Mouse (Mus musculus) forebrain, embryonic 16.5 days (tissue): ENCODE measurements around the gene Lamtor3. TPM values are rescaled to one million over a fixed set of nuclear protein-coding genes. Genes with fewer than 3 reads are reported as not detected.
A peak's percentile ranks its signal among the peaks of the same experiment; 100 is the strongest.

ENCODE experiments used
- ATAC-seq: fragments of 200-750 bp; cut with Nextera tagmentation; 2 replicates; pipeline ENCODE4 v1.8.0; 2017; ENCODE audit warnings: mild to moderate bottlenecking, moderate library complexity
- H3K27ac ChIP-seq: fragments of 300-500 bp; sonication (generic); 2 replicates; pipeline ENCODE4 v1.5.1; 2014; ENCODE audit warnings: low read length, control low read depth
- H3K27me3 ChIP-seq: fragments of 300-500 bp; sonication (generic); replicated peaks from 2 replicates; pipeline ENCODE4 v1.6.1; 2014; ENCODE audit warnings: low read length; ENCODE audit not compliant: control insufficient read depth, insufficient read depth
- H3K36me3 ChIP-seq: fragments of 300-500 bp; sonication (generic); 2 replicates; pipeline ENCODE4 v1.6.1; 2014; ENCODE audit not compliant: control insufficient read depth, insufficient read depth
- H3K4me1 ChIP-seq: fragments of 300-500 bp; sonication (generic); replicated peaks from 2 replicates; pipeline ENCODE4 v1.6.1; 2014; ENCODE audit warnings: low read length; ENCODE audit not compliant: control insufficient read depth, insufficient read depth
- H3K4me2 ChIP-seq: fragments of 300-500 bp; sonication (generic); 2 replicates; pipeline ENCODE4 v1.6.1; 2014; ENCODE audit warnings: mild to moderate bottlenecking, low read length, control low read depth
- H3K4me3 ChIP-seq: fragments of 300-500 bp; sonication (generic); replicated peaks from 2 replicates; pipeline ENCODE4 v1.5.1; 2014; ENCODE audit warnings: mild to moderate bottlenecking, low read length, control low read depth
- H3K9ac ChIP-seq: fragments of 300-500 bp; sonication (generic); replicated peaks from 2 replicates; pipeline ENCODE4 v1.6.1; 2014; ENCODE audit warnings: low read depth, low read length, control low read depth
- H3K9me3 ChIP-seq: fragments of 300-500 bp; sonication (generic); 2 replicates; pipeline ENCODE4 v1.6.1; 2016; ENCODE audit warnings: low read length; ENCODE audit not compliant: control insufficient read depth
- WGBS: fragments of 180-500 bp; shearing (Covaris S2); extraction: QIAGEN DNeasy Blood & Tissue Kit; methylation state at CpG from one replicate; pipeline ENCODE4 v1.1.7; 2014; 5-methylcytosine and 5-hydroxymethylcytosine counted together
- polyA plus RNA-seq: library from polyadenylated mRNA; unstranded; fragments of >200 nt; fragmentation: Nextera tagmentation; extraction: Ambion mirVana; gene quantifications from 2 replicates; pipeline ENCODE4 v1.2.1, GENCODE M21; 2015

The Lamtor3 gene
- polyA plus RNA-seq, 1 experiment from 2014 or later: 141 TPM

GRCm38 (mm10) chr3:137952225-137952913 is 34.1 kb downstream of the Lamtor3 start:
- H3K4me3 ChIP-seq: no peak overlapping the region
- ATAC-seq: peak; percentile 41; the same call in 1 of the 2 replicates
- 84% methylated on average over 4 of the region's 4 CpGs for WGBS
- no peaks in the 10 kb centered on the region for H3K36me3 ChIP-seq
- H3K9ac ChIP-seq: no peak overlapping the region
- H3K27me3 ChIP-seq: no peaks in the 10 kb centered on the region
- H3K4me1 ChIP-seq: 0 out of 2 replicates have a peak, but pooled peaks cover 4% of the 10 kb centered on the region
- H3K27ac ChIP-seq: no peak overlapping the region; the same call in 1 of the 2 replicates
- no peaks in the 10 kb centered on the region for H3K9me3 ChIP-seq
- no peak overlapping the region for H3K4me2 ChIP-seq

GRCm38 (mm10) chr3:137952914-137953880 is 34.9 kb downstream of the Lamtor3 start:
- H3K27ac ChIP-seq: no peak overlapping the region
- 0 out of 2 replicates have a peak, but pooled peaks cover 4% of the 10 kb centered on the region for H3K4me1 ChIP-seq
- 72% methylated on average over 14 of the region's 14 CpGs for WGBS
- no peaks in the 10 kb centered on the region for H3K9me3 ChIP-seq
- H3K36me3 ChIP-seq: no peaks in the 10 kb centered on the region
- no peak overlapping the region for H3K9ac ChIP-seq
- ATAC-seq: peak; percentile 95
- H3K27me3 ChIP-seq: no peaks in the 10 kb centered on the region
- no peak overlapping the region for H3K4me3 ChIP-seq
- no peak overlapping the region for H3K4me2 ChIP-seq

- 0 out of 2 replicates have a peak, but pooled peaks cover 4% of the 10 kb centered on the region for H3K4me1 ChIP-seq
- H3K36me3 ChIP-seq: no peaks in the 10 kb centered on the region
- no peak overlapping the region for H3K4me2 ChIP-seq
- no peak overlapping the region for H3K27ac ChIP-seq
- no peak overlapping the region for H3K9ac ChIP-seq
- no peaks in the 10 kb centered on the region for H3K9me3 ChIP-seq
- H3K4me3 ChIP-seq: no peak overlapping the region
- 73% methylated on average over 23 of the region's 23 CpGs for WGBS
- ATAC-seq: no peak
- no peaks in the 10 kb centered on the region for H3K27me3 ChIP-seq
These were observed 36.1 kb downstream of the Lamtor3 start for GRCm38 (mm10) chr3:137954256-137954916.

- H3K36me3 ChIP-seq: no peaks in the 10 kb centered on the region
- H3K27me3 ChIP-seq: no peaks in the 10 kb centered on the region
- 15% methylated on average over 16 of the region's 16 CpGs for WGBS
- H3K4me2 ChIP-seq: peak overlapping the region; percentile 10
- no peak overlapping the region for H3K9ac ChIP-seq
- no peak for ATAC-seq
- no peak overlapping the region for H3K27ac ChIP-seq
- H3K4me3 ChIP-seq: no peak overlapping the region
- no peaks in the 10 kb centered on the region for H3K9me3 ChIP-seq
- 0 out of 2 replicates have a peak, but pooled peaks cover 4% of the 10 kb centered on the region for H3K4me1 ChIP-seq
These were observed 37.3 kb downstream of the Lamtor3 start for GRCm38 (mm10) chr3:137955560-137956081.

- ATAC-seq: no peak
- H3K27ac ChIP-seq: no peak overlapping the region
- H3K4me3 ChIP-seq: no peak overlapping the region
- no peak overlapping the region for H3K9ac ChIP-seq
- H3K4me1 ChIP-seq: 0 out of 2 replicates have a peak, but pooled peaks cover 2% of the 10 kb centered on the region
- no peaks in the 10 kb centered on the region for H3K27me3 ChIP-seq
- H3K36me3 ChIP-seq: no peaks in the 10 kb centered on the region
- no peaks in the 10 kb centered on the region for H3K9me3 ChIP-seq
- no peak overlapping the region for H3K4me2 ChIP-seq
- 94% methylated on average over 9 of the region's 9 CpGs for WGBS
These were observed 39.6 kb downstream of the Lamtor3 start for GRCm38 (mm10) chr3:137957864-137958263.

GRCm38 (mm10) chr3:137958352-137958751 is 40.0 kb downstream of the Lamtor3 start:
- Histone ChIP-seq H3K4me3 (no peak overlapping the region), H3K9me3 (no peaks in the 10 kb centered on the region), H3K36me3 (no peaks in the 10 kb centered on the region), H3K9ac (no peak overlapping the region), H3K27me3 (no peaks in the 10 kb centered on the region), H3K4me1 (0 out of 2 replicates have a peak, but pooled peaks cover 2% of the 10 kb centered on the region), H3K4me2 (no peak overlapping the region), H3K27ac (no peak overlapping the region)
- WGBS: 98% methylated on average over 4 of the region's 4 CpGs
- ATAC-seq: no peak

GRCm38 (mm10) chr3:137959456-137959855 is 41.1 kb downstream of the Lamtor3 start:
- Histone ChIP-seq H3K4me1 (0 out of 2 replicates have a peak, but pooled peaks cover 2% of the 10 kb centered on the region), H3K4me3 (no peak overlapping the region), H3K27ac (no peak overlapping the region), H3K4me2 (no peak overlapping the region), H3K36me3 (no peaks in the 10 kb centered on the region), H3K9ac (no peak overlapping the region), H3K9me3 (no peaks in the 10 kb centered on the region), H3K27me3 (no peaks in the 10 kb centered on the region)
- 78% methylated on average over 4 of the region's 4 CpGs for WGBS
- ATAC-seq: no peak

GRCm38 (mm10) chr3:137961736-137962385 is 43.6 kb downstream of the Lamtor3 start:
- no peaks in the 10 kb centered on the region for H3K9me3 ChIP-seq
- no peak for ATAC-seq
- H3K27me3 ChIP-seq: no peaks in the 10 kb centered on the region
- no peak overlapping the region for H3K4me2 ChIP-seq
- H3K4me3 ChIP-seq: no peak overlapping the region
- no peak overlapping the region for H3K27ac ChIP-seq
- WGBS: 71% methylated on average over 8 of the region's 8 CpGs
- 0 out of 2 replicates have a peak, but pooled peaks cover 2% of the 10 kb centered on the region for H3K4me1 ChIP-seq
- no peak overlapping the region for H3K9ac ChIP-seq
- no peaks in the 10 kb centered on the region for H3K36me3 ChIP-seq
